Mouse (Mus musculus): Measurements from ENCODE around the gene Bcar3.

The Bcar3 gene

GRCm38 (mm10) chr3:122461932-122462871 lies 168.3 kb downstream of the Bcar3 start:
- DNase-seq: peak; percentile 77 to 83

DNA sequence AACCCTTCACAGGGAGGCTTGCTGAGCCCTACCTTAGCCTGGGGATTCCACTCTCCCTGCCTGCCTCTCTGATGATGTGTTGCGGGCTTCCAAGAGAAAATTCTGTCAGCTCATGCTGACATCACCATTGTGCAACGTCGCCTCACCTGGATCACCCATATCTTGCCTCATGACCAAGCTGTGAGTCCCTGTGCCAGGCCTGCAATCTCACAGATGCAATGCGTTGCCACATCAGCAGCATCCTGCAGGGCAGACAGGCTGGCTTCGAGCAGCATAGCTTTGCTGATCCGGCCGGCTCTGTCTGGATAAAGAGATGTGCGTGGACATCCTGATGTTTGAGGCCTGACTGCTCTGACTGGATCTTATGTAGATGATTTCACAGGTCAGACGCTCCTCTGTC lies 169.2 kb downstream of the Bcar3 start:
- no peak for DNase-seq

GRCm38 (mm10) chr3:122466100-122466730 lies 172.3 kb downstream of the Bcar3 start:
- peak; percentile 36 to 51 for DNase-seq

- DNase-seq: no peak
Observed at GRCm38 (mm10) chr3:122467977-122468376, 174.0 kb downstream of the Bcar3 start.

DNA sequence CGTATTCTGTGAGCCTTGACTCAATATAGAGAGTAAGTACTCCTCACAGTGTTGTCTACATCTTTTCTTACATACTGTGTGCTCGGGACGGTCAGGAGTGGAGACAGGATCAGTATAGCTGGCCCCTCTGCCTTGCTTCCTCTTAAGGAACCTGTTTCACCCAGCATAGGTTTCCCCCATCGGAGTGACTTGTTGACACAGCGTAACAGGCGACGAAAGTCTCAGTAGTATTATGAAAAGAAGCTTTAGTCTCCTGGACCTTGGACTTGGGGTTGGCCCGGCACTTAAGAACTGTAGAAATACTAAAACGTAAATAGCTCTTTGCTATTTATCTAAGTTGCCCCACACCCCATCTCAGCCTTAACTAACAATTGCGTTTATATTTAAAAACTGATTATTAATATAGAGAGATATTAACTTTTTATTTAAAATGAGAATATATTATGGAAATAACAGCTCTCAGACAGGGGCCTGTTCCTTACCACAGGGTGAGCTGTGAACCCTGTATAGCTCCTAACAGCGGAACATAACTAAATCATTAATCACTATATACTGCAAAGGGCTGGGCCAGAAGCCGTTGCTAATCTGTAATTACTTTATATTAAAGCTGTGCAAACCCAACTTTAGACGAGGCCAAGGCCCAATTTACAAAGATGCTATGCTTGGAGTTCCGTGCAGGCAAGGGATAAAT lies 176.5 kb downstream of the Bcar3 start:
- no peak for DNase-seq

DNA sequence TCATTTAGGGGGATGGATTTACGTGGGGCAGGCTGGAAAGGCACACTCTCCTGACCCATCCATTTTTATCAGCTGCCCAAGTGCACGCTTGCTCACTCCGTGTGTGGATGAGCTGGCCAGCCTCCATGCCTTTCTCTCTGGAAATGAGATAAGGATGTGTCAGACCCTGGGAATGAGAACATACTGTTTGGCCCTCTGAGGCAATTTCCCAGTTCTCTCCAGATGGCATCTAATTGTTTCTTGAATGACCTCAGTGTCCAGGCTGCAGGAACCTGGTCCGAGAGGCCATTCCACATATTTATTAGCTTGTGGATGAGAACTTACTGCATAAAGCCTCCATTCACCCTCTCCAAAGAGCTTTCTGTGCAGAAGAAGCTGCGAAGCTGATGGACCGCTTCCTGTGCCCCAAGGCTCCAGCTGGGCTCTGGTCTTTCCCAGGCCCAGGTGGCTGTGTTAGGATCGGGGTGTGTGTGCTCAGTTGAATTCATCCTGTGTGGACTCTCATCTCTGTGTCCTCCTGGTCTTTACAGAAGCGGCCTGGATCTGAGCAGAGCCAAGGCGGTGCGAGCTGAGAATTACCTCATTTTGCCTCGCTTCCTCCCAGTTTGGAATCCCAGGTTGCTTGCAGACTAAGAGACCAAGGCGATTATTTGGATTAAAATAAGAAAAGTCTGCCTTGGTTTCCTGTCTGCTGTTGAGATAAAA lies 177.2 kb downstream of the Bcar3 start:
- no peak for DNase-seq

GRCm38 (mm10) chr3:122472412-122472811 lies 178.5 kb downstream of the Bcar3 start:
- DNase-seq: no peak

DNA sequence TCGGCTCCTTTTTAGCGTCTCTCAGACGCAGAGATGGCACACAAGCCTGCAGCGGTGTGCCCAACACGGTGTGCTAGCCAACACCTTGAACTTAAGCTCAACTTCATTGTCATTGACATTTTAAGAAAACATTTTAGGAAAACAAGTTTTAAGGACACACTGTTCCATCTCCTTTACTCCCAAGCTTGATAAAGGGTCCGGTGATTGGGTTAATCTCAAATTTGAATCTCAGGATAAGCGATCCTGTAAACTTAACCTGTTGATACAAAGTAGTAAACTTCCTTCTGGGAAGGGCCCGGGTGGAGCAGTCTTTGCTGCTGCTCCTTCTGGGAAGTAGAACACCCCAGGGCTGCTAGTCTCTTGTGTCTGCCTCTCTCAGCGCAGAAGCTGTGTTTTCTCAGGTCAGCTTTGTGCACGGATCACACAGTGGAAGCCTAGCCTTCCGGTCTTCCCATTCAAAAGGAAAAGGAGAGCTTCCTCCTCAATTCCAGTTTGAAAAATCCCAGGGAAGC lies 179.6 kb downstream of the Bcar3 start:
- DNase-seq: no peak

- DNase-seq: peak; percentile 31 to 32
Observed at GRCm38 (mm10) chr3:122474067-122474466, 180.1 kb downstream of the Bcar3 start.

DNA sequence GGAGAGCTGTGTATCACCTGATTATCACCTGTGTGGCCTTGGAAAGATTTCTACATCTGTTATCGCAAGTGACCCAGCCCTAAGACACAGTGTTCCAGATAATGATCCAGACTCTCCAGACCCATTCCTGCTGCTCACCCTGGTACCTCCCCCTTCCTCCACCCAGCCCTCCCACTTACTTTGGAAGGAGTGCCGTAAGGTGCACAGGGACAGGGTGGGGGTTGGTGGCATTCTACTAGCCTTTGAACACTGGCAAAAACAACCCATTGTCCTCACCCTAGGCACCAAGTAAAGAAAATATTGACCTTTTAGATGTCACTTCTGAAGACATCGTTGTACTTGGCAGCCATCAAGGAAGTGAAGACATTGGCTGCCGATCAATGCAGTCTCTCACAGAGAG lies 180.9 kb downstream of the Bcar3 start:
- no peak for DNase-seq

GRCm38 (mm10) chr3:122475735-122476134 lies 181.8 kb downstream of the Bcar3 start:
- DNase-seq: no peak

DNA sequence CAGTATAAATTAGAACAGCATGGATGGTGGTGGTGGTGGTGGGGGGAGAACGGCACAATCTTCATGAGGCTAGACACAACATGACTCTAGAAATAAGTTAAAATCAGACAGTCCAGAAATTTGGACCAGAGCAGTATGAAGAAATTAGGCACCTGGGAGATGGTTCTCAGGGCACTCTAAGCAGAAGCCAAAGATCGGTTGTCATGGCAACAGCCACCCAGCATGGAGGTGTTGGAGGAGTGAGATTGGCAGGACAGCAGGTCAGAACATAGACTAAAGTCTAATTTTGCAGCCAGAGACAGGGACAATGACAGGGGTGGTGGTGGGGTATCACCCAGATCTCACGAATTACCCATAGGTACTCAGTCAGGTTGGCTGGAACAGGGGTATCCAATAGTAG lies 182.7 kb downstream of the Bcar3 start:
- DNase-seq: no peak

GRCm38 (mm10) chr3:122477541-122477940 lies 183.6 kb downstream of the Bcar3 start:
- no peak for DNase-seq

- no peak for DNase-seq
Observed at GRCm38 (mm10) chr3:122478735-122479134, 184.8 kb downstream of the Bcar3 start.

DNA sequence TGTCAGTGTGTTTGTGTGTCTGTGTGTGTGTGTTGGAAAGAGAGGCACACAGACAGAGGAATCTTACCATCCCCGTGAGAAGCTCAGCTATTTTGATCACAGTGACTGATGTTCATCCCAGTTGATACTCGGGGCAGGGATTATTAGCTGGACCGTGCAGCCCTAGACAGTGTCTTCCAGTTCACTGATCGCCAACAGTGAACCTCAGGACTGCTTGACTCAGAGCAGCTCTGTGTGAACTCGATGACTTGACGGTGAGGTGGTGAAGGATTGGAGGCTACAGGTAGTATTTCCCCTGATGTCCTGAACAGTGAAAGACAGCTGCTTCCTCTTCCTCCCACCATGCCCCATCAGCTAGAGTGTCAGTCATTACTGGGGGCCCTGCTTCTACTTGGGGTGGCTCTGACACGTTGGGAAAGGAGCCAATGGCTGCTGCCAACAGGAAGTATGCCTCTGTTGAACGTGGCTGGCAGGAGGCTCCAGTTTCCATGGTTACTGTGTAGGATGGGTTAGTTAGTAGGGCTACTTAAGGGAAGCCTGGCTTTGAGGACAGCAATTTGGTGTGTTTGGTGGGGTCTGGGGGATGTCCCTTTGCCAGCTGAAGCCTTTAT lies 186.2 kb downstream of the Bcar3 start:
- DNase-seq: no peak

DNA sequence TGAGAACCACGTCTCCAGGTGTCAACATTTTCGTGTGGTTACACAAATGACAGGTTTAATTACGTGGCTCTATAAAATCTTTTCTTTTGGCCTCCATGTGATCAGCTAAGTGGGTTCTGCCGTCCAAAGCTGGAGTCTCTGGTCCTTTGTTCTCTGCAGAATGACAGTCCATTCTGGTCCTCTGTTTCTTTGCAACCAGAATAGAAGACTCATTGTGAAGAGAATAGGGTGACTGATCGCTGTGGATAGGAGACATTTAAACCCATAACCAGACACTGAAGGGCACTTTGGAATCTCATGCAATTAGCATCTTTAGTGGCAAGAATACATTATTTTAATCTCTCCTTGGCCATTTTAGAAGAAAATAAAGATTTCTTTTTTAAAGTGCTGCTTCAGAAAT lies 187.1 kb downstream of the Bcar3 start:
- DNase-seq: no peak

DNA sequence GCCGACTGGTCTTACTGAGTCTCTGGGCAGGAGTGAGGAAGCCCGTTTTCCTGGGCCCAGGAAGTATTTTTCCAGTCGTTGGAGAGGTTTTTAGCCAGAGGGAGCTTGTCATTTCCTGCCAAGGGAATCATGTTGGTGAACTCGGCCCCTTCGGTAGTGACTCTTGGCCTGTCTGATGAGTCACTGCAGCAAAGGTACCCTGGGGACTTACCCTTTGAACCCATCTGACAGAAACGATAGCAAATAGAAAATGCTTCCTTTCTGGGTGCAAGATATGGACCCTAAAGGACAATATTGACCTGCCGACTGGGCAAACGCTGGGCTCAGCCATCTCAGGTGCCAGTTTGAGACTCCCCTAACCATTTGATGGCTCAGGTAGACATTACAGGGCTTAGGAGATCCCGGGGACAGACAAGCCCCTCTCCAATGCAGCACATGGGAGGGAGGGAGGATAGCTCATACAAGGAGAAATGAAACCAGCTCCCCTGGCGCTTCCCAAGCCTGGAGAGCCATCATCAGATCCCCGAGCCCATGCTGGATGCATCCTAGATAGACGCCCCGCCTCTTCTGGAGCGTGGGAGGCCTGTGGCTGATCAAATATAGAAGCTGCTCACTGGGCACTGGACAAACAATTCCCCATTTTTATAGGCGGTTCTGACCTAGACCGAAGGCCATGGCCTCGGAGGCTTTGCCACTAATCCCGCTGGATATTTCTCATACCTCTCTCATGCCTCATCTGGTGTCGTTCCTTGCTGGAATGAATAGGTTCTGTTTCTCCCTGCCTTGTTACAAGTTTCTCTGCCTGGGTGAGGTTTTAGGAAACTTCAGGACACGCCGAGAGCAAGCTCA lies 188.2 kb downstream of the Bcar3 start:
- DNase-seq: peak in 1 of 2 experiments; percentile 17

DNA sequence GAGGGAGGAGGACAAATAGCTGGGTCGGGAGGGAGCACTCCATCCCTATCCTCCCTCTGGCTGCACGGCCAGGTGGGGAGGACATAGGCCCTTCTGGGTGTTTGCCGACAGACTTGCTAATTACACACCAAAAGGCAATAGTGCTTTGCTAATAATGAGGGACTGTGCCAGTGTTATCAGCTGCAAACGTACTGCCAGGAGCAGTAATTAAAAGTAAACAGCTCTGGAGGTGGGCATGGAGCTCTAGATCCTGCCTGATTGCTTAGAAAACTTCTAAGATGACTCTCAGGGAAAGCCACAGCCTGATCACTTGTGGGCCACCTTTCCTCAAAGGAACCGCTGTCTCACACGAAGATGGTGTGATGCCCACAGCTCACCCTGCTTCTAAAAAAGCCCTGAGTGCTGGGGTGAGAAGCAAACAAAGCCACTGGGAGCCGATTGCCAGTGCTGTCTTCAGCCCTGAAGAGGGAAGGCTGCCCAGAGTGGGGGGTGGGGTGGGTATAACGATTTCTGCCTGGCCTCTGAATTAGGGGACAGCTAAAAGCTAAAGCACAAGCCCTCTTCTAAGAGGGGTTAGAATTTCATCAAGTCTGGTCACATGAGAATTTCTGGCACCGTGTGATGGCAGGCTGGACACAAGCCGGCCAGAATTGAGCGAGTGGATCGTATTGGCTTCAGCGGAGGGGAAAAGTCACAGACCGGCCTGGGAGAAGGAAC lies 189.3 kb downstream of the Bcar3 start:
- no peak for DNase-seq

DNA sequence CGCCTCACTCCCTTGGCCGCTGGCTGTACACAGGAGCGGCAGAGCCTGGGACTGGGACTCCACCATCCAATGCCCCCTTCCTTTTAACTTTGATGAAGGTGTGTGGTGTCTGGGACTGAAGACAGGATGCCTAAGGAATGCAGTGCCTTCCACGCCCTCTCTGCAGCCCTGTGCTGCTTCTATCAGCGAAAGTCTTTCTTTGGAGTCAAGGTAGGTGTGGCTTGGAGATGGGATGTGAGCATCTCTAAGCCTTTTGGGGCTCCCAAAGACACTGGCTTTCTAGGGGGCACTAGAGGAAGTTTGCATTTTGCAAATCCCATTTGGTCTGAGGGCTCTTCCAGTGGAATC lies 189.8 kb downstream of the Bcar3 start:
- DNase-seq: no peak

- DNase-seq: no peak
Observed at GRCm38 (mm10) chr3:122484301-122484700, 190.4 kb downstream of the Bcar3 start.

DNA sequence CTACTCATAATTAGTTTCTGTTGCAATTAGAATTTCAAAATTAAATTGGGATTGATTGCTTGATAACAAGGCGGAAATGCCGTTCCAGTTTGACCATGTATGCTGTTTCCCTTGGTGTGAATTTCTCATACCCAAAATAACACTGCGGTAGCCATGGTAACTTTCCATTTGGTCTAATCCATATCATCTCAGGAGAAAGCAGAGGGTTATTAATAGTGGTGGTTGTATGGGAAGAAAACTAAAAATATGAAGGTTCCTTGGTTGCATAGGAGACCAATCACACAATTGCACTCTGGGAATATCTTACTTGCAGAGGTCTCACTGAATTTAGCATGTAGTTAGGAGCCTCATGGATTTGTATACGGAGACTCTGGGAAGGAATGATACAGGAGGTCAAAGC lies 191.8 kb downstream of the Bcar3 start:
- DNase-seq: no peak
